Mouse (Mus musculus) spleen, adult 2 months (tissue): ENCODE results near the gene Gimap5.

Experiments
- CTCF ChIP-seq: fragments of 200-500 bp; IDR thresholded peaks from 2 replicates; pipeline ENCODE4 v1.5.1; 2011; ENCODE audit warnings: mild to moderate bottlenecking, inconsistent platforms; ENCODE audit not compliant: insufficient read depth, insufficient read length, insufficient replicate concordance; ENCODE audit errors: extremely low read depth
- POLR2A ChIP-seq: fragments of 200-500 bp; IDR thresholded peaks from 2 replicates; pipeline ENCODE4 v1.6.1; 2011; ENCODE audit warnings: low read depth, low read length, inconsistent platforms

DNA sequence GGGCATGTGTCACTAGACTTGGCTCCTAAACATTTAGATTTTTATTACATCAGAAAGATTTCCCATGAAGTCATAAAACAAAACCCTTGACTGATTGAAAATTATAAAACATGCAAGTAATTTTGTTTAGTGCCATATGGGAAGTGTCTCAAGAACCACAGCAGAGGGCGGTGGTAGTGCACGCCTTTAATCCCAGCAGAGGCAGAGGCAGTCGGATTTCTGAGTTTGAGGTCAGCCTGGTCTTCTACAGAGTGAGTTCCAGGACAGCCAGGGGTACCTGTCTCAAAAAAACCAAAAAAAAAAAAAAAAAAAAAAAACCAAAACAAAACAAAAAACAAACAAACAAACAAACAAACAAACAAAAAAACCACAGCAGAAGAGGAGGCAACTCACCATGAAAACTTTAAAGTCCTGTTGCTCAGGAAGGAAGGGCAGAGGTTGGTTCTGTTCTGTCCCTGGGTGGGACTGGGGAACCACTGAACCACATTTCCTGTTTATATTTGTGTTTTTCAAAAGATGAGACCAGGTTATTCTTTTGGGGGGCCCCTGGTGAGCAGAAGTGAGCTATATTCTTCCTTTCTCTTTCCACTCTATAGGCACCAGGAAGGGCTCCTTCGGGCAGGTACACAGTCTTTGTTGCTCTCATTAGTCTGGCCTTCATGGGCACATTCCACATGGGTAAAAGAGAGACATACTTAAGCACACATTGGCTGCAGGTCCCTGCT, 49.0 kb upstream of the Gimap5 start:
- TF ChIP-seq CTCF (no peak), POLR2A (no peak)
